Mouse (Mus musculus) kidney, postnatal 10 days (tissue): ENCODE measurements at regions not wholly inside any gene's neighbourhood (a gene's known extent, or its start where the extent isn't known, plus 50 kb on each side); places are given as distances from the start of the nearest gene placed in this dataset.

ENCODE experiments used
- DNase-seq: peaks from one replicate; pipeline ENCODE4 v3.0.0; 2021; ENCODE audit warnings: mixed read lengths

DNA sequence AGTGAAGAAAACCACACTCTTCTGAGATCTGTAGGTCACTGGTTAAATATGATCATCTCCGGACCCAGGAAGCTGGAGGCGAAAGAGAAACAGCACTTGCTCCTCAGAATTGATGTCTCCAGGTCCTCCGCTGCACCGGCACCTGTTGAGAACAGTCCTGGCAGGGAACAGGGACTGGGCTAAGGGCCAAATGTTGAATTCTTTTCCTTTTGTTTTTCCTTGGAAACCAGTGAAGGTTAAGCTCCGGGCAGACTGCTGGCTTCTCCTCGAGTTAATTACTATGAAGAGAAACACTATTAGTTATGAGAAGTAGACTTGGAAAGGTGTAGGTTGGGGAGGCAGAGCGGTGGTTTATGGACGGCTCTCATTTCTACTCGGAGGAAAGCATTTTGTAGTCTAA is 242.7 kb downstream of the Rngtt start:
- peak; percentile 46 for DNase-seq

DNA sequence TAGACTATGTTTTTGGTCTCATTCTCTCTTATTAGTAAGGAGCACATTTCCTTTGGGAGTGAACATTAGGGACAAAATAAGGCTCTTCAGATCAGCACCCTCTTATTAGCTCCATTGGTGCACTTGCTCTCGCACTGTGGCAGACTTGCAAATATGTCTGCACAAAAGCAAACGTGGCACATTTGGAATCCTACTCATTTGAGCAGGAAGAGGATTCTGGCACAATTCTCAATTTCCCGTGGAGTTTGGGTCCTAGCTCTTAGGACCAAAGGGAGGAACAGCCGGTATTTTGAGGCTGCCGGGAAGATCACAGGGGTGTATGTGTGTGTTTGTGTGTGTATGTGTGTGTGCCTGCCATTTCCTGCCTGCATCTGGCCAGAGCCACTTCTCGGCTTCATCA is 244.5 kb downstream of the Rngtt start:
- DNase-seq, result no peak

DNA sequence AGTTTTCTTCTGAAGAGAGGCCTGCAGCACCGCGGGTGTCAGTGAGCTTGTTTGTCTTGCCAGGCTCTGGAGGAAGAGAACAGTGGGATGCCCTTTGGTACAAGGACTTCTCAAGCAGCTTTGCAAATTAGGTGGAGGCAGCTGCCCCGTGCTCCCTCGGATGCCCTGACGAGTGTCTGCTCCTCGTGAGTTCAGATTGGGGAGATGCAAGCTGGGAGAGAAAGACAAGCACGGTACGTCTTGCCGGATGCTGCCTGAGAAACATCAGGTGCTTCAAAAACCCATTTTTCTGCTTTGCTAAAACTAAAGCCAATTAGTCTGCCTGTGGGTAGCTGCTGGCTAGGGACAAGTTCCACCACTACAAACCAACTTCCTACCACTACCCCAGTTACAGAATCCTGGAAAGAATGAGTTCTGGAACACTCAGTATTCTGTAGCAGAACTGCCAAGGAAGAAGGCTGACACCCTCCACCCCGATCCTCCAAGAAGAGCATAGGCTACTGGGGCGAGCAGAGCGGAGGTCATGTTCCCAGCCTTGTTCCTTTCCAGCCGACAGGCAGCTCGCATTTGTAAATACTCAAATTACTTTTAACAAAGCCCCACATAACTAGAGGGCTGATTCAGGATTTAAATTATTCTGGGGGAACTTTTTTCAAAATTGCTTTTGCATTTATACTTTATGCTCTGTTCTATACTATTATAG is 245.3 kb downstream of the Rngtt start:
- DNase-seq, result no peak

GRCm38 (mm10) chr4:33555966-33556365 is 245.9 kb downstream of the Rngtt start:
- no peak for DNase-seq

GRCm38 (mm10) chr4:33556661-33557540 is 246.8 kb downstream of the Rngtt start:
- DNase-seq, result peak; percentile 37

- DNase-seq, result no peak
Observed at GRCm38 (mm10) chr4:33570274-33570673, 260.2 kb downstream of the Rngtt start.

DNA sequence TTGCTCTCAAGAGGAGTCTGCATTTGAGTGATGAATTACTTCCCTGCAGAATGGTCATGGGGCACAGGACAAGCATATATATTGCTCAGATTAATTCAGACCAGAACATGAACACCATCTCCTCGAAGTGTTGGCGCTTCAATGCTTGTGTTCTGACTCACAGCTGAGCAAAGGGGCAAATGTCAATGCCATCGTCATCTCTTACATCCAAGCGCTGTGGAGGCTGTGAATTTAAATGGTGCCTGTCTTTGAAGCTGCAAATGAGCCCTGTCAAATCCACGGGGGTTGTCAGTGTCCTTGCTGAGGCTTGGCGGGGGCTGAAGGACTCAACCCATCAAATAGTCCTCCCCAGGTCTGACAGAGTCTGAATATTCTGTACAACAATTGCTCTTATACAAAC is 261.2 kb downstream of the Rngtt start:
- DNase-seq, result no peak

- no peak for DNase-seq
Observed at GRCm38 (mm10) chr4:33577631-33578030, 267.5 kb downstream of the Rngtt start.

DNA sequence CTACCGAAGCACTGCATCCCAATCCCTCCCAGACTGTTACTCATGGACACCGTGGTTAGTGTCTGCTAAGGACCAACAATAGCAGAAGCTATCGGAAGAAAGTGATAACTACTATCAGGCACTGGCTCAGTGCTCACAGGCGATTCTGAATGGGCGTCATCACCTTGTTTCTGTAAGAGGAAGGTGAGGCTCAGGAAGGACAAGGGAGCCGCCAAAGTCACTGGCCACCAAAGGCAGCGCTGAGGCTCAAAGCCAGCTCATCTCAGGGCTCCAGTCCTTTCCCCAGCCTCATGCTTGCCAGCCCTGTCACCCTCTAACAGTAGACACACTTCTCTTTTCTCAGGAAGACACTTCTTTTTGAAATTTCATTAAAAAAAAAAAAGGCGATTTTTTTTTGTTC is 270.4 kb downstream of the Rngtt start:
- DNase-seq, result no peak

DNA sequence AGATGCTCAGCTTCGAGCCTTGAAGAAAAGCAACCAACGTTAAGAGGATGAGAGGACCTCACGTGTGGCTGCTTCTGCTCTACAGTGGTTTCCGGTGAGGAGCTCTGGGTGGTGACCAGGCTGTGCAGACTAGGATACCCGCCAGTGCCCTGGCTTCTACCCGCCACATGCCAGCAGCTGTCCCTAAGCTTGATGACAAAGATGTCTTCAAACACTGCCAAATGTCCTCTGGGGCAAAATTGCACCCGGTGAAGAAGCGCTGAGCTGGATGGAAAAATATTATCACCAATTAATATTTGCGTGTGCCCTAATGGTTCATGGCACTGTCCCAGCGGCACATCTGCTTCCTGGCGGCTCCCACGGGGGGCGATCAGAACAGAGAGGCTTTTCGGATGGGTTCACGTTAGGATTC is 271.1 kb downstream of the Rngtt start:
- DNase-seq, result no peak

DNA sequence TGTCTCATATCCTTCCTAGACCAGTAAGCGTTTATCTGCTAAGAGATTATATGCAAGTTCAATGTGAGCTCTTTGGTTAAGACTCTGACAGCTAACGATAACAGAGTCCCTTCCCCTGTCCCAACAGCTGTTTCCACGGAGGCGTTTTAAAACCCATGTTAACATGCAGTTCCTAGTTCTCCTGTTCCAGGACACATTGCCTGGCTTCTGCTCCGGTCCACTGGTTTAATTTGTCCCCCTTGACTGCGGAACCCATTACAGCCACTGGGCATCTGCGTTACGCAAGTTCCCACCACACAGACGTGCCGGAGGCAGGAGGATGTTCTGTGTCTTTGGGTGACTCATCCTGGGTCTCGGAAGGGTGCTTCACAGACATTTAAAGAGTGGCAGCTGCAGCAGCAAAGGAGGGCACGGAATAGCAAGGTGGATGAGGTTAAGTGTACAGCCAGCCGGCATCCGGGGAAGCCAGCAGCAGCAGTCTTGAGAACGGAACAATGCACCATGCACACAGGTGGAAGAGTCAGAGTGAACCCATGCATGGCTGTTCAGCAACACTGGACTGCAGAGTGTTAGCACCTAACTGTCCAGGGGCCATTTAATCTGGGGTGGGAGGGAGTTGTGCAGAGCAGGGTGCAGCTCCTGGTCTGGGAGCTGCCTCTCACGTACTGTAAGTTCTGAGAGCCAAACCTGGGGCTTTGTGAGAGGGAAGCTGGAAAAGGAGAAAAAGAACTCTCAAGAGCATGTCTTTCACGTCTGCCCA is 271.8 kb downstream of the Rngtt start:
- DNase-seq, result no peak

GRCm38 (mm10) chr4:33582986-33583720 is 273.0 kb downstream of the Rngtt start:
- DNase-seq, result no peak

DNA sequence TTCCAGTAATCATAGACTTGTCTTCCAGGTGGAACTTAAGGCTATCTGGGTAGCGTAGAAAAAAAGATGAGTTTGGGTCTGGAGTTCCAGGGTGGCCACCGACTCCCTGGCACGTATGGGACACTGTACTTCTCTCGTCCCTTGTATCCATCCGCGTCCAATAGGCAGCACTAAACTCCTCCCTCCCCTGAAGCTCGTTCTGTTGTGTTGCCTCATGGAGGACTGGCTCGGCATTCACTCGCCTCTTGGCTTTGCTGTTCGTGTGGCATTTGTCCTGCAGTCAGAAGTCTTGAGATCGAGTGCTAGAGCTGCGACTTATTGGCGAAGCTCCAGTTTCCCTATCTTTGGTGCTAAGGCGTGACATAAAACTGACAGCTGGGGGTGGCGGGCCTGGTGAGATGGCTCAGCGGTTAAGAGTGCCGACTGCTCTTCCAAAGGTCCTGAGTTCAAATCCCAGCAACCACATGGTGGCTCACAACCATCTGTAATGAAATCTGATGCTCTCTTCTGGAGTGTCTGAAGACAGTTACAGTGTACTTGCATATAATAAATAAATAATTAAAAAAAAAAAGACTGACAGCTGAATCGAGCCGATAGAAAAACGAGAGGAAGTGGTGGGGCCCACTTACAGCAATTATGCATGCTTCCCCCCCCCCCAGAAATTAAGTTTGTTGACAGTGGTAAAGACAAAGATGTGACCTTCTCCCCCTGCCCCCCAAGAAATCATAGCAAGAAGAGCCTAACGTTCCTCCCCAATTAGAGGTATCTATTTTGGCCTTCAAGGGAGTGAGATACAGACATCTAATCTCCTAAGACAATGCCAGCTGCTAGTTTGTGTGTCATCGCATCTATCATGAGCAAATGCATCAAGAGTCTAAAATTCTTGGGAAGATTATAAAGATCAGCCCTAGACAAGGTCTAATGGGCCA is 274.1 kb downstream of the Rngtt start:
- DNase-seq, result no peak

DNA sequence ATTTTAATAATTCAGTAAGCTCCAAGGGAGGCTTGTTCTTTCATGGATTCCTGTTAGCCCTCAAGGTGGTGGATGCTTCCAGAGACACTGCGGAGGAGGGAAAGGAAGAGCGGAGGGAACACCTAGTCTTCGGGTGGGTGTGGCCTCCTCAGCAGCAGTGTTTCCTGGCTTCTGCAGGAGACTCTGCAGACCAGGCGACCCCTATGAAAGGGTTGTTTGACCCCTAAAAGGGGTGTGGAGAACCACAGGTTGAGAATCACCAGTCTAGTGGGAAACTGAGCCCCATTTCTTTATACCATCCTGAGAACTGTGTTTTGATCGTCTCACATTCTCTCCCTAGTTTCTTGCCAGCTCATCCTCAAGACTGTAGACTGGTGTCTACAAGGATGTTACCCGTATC is 275.7 kb downstream of the Rngtt start:
- no peak for DNase-seq

- DNase-seq, result no peak
Observed at GRCm38 (mm10) chr4:33586290-33586614, 276.1 kb downstream of the Rngtt start.

- peak; percentile 67 for DNase-seq
Observed at GRCm38 (mm10) chr4:33586615-33587451, 276.7 kb downstream of the Rngtt start.

DNA sequence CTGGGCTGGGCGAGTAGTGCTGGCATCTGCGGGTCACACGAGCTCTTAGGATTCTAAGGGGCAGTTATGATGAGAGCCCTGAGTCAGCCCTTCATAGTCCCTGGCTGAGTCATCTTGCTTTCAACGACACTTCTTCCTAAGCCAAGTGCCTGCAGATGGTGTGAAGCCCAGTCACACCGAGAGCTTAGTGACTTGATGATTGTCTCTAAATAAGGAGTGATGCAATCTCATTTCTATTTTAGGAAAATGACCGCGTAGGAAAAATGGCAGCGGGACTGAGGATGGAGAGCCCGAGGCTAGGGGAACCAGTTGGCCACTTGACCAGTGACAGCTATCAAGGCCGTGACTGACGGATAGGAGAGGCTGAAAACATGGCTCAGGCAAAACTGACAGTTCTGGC is 277.6 kb downstream of the Rngtt start:
- DNase-seq, result no peak

DNA sequence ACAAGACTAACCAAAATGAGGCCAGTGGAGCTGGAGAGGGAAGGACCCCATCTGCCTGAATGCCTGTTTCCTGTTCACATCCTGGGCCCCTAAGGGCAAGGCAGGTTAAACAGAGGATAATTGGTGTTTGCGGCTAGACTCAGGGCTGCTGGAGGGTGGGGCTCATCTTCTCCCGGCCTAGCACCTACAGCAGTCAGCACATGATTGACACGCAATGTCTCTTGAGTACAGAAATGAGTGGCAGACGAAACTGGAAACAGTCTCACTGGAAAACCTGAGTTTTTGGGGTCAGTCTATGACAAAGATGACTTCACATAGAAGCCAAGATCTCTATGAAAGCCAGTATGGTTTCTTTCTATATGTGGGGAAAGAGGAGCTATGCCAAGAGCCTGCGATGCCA is 278.0 kb downstream of the Rngtt start:
- no peak for DNase-seq

- no peak for DNase-seq
Observed at GRCm38 (mm10) chr4:33589207-33589606, 279.1 kb downstream of the Rngtt start.

DNA sequence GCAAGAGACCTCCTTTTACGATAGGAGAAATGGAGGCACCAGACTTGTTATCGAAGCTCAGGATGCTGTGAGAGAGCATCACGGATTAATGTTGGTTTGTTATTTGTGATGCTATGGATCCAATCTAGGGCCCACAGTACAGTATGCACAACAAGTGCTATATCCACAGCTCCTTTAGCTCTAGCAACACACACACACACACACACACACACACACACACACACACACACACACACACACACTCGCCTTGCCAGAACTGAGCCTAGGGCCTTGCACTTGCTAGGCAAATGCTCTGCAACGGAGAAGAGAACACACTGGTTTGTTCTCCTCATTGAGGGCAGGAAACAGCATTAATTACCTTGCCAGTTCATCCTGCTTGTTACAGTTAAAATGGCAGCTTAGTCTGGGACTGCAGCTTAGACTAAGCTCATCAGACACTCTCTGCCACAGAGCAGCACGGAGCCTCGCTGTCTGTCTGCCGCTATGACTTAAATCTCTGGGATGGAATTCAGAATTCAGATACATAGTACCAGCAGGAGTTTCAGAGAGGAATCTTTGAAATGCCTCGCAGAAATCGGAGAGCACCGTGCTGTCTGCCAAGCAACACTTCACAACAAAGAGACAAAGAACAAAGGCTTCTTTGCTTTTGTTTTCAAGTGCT is 285.0 kb downstream of the Rngtt start:
- DNase-seq, result no peak
